Mouse (Mus musculus) cerebellum, postnatal 10 days (tissue): ENCODE results near the gene Olfr1037.
"Not testable (repeated sequence)": the region's sequence is repeated elsewhere in the genome, so short reads cannot be mapped to it uniquely, and the experiment has no call there.

ENCODE experiments used
- DNase-seq, 2 experiments: peaks; one replicate each; pipeline ENCODE4 v3.0.0; 2021; ENCODE audit warnings: mixed read lengths in 2 of 2

The Olfr1037 gene

DNA sequence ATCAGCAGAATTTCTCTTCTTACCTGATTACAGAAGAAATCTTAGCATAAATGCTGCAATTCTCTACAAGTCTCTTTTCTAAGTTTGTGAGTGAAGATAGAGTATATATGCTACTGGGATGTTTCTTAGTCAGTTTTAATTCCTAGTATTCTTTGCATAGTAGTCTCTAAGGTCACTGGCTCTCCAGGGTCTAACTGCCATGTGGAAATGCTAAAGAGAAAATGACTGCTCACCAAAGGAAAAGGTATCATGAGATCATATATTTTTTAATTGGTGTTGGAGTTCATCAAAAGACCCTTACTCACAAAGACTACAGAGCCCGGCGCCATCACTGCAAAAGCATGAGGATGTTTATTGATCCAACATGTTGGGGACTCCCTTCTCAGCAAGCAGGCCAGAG is at the start of gene Olfr1037:
Gene Olfr1037, minus strand, starts transcription at position 101 of the 400 bp plus-strand sequence.
- no peak for DNase-seq

DNA sequence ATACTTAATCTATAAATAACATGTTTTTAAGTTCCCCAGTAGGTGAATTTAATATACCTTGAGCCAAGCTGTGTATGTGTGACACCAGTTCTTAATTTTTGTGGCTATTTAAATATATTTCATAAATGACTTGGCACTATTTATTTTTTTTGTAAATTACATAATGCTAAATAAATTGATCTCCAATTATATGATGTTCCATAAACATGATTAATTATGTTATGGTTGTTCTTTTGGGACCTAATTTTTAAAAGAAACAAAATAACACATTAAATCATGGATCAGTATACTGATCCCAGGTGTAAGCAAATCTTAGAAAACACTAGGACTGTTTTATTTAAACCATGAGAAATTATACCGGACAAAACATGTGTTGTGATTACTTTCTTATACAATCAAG is 48.6 kb upstream of the Olfr1037 start, which contains the start of gene Olfr1039:
Gene Olfr1039, minus strand, starts transcription at position 101 of the 400 bp plus-strand sequence.
- no peak for DNase-seq

GRCm38 (mm10) chr2:86080478-86080877 is 6.7 kb downstream of the Olfr1037 start:
- DNase-seq = not testable (repeated sequence)

DNA sequence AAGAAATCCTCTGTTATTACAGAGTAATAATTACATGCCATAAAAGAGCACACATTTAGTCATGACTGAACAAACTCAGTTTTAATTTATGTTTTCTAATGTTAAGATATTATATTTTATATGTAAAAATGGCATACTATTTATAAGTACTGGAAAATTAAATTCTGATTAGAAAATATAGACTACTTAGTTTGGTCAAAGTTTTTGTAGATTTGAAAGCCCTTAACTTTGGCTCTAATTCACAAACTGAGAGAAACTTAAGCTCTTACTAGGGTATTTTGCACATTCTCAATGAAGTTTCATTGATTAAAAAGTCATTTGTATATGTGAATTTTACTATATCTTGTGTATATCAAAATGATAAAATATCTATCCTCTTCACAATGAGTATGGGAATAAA is 13.5 kb downstream of the Olfr1037 start, which contains the start of gene Olfr1036:
Gene Olfr1036, plus strand, starts transcription at position 301 of the 400 bp plus-strand sequence.
- DNase-seq = not testable (repeated sequence)

DNA sequence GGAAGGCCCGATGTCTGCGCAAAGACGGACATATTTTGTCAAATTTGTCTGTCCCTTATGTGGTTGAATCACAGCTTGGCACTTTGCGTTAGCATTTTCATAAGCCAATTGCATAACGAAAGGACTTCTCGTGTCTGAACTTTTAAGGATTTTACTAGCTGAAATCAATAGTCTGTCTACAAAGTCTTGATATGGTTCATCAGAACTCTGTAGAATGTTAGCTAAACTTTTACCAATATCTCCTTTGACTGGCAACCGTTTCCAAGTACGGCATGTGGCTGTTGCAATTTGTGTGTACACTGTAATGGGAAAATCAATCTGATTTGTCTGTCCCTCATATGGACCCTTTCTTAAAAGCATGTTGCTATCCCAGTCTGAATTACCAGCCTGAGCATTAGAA is 17.0 kb downstream of the Olfr1037 start:
- DNase-seq = no peak

DNA sequence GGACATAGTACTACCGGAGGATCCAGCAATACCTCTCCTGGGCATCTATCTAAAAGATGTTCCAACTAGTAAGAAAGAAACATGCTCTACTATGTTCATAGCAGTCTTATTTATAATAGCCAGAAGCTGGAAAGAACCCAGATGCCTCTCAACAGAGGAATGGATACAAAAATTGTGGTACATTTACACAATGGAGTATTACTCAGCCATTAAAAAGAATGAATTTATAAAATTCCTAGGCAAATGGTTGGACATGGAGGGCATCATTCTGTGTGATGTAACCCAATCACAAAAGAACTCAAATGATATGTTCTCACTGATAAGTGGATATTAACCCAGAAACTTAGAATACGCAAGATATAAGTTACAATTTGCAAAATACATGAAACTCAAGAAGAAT is 23.4 kb downstream of the Olfr1037 start:
- not testable (repeated sequence) for DNase-seq

DNA sequence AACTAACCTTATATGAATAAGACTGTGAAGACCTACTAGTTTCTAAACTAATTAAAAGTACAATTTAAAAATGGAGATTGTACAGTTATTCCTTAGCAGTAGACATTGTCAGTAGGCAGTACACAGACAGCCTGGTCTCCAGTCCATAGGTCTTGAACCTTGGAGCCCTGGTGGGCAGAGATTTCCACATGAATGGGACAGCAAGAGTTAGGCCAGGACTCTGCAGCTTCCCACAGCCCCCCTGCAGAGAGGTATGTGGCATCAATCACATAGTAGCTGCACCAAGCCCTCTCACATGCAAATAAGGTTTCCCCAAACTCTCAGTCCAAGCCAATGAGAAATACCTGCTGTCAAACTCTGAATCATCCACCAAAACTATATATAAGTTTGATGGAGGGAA is 36.4 kb downstream of the Olfr1037 start:
- DNase-seq = not testable (repeated sequence)

DNA sequence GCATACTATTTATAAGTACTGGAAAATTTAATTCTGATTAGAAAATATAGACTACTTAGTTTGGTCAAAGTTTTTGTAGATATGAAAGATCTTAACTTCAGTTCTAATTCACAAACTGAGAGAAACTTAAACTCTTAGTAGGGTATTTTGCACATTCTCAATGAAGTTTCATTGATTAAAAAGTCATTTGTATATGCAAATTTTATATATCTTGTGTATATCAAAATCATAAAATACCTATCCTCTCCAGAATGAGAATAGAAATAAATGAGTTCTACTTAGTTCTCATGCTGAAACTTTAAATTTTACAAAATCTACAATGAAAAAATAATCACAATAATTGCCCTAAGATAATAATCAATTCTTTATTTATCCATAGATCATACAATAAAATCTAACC is 41.6 kb downstream of the Olfr1037 start, which contains the start of gene Olfr1034:
Gene Olfr1034, plus strand, starts transcription at position 301 of the 400 bp plus-strand sequence.
- DNase-seq = no peak
